Mouse (Mus musculus): ENCODE data around the gene Dnajc6.
A peak's percentile ranks its signal among the peaks of the same experiment; 100 is the strongest.

Gene Dnajc6

DNA sequence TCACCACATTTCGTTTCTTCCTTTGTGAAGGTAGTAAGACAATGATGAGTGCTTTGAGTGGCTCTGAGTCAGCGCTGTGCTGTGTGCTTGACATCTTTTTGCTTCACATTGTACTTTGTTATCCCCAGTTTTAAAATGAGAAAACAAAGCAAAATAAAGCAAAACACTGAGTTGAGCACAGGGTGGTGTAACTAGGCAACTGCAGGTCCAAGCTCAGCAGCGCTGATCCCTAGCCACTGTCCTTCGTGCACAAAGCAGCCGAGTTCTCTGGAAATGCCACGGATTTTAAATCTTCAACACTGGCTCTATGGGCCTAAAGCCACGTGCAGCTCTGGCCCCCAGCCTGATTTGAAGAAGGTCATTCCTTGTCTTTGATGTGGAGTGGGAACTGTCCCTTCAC lies 72.6 kb downstream of the Dnajc6 start:
- DNase-seq (ENCODE audit: low spot score) = no peak

DNA sequence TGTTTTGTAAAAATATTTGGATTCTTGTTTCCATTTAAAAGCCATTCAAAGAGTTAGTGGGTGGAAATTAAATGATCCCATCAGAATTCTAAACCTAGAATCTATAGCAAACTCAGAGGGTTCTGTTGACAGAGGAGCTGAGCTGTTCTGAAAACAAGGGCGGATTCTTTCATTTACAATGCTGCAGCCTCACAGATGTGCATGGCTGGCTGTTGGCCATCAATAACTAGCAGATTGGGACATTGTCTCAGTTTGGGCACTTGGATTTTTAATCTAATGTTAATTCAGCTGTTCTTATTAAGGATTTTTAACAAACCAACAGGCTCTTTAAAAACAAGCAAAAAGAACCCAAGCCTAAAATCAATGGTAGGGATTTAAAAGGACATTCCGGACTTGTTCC lies 75.7 kb downstream of the Dnajc6 start:
- peak; percentile 54 for DNase-seq (ENCODE audit: low spot score)

DNA sequence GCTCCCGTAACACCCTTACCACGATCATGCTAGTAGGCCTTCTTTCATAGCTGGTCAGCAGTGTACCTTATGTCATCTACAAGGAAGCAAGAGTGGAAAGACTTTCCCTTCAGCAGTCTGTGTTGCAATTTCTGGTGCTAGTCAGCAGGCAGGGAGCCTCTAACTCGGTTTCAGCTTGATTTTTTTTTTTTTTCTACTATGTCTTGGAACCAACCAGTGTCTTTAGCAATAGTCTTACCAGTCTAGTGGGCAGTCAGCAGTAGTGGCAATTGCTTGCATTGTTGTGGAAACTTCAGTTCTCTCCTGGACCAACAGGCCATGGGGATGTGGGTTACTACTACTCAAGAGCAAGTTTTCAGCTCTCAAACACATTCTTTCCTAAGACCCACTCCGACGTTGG lies 78.9 kb downstream of the Dnajc6 start:
- no peak for DNase-seq (ENCODE audit: low spot score)

DNA sequence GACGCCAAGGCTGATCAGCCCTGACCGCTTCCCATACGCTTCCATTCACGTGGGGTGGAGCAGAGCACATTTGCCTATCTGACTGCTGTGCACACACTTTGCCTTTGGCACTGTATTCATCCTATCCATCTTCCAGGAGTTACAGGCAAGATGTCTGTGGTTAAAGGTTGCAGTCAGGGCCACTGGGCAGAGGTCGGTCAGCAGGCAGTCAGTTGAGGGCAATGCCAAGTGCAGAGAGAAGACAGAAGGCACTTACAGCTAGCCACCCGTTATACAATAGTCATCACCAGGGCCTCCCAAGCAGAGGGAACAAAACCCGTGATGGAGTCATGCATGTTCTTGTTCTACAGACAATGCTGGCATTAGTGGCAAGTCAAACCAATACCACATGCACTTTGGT lies 82.3 kb downstream of the Dnajc6 start:
- DNase-seq (ENCODE audit: low spot score) = no peak

DNA sequence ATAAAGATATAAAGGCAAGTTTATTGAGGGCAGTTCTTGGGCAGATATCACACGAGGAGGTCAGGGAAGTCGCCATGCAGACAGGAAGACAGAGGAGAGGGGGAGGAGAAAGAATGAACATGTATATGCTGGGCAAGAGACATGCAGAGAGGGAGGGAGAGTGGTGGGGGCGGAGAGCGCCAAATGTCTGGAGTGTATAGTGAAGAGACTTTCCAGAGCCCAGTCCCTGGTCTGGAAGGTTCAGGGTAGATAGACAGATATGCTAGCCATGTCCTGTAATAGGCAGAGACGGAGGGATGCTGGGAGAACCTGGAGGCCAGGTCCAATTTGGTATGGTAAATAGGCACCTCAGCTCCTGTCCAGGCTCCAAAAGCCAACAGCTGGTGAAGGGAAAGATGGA lies 83.1 kb downstream of the Dnajc6 start:
- no peak for DNase-seq (ENCODE audit: low spot score)

DNA sequence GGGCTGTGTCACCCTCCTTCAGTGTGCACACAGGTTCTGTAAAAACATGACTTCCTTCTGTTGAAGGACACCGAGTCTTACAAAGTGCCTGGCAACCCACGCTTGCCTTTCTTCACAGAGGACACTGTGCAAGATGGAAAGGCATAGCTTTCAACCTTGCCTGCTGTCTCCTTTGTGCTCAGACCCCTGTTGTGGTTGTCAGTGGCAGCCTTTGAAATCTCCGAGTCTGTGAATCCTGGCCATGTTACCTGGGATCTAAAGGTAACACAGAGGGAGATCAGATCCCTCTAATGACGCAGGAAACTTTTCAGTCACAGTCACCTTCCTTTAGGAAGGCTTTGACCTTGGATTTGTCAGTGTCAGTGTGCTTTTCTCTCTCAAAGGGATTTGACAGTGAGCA lies 84.7 kb downstream of the Dnajc6 start:
- no peak for DNase-seq (ENCODE audit: low spot score)

DNA sequence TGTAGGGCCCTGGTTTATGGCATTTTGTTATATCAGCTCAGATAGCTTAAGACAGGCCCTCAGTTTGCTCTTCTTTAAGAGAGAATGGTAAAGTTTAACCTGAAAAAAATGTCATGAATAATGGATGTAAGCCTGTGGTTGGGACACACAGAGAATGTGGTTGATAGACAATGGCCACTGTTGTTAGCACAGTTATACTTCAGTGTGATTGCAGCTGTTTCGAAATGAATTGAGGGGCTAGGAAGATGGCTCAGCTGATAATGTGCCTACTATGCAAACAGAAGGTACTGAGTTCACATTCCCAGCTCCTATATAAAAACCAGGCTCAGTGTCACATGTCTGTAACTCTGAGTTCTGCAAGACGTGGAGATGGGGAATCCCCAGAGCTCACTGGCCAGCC lies 86.4 kb downstream of the Dnajc6 start:
- no peak for DNase-seq (ENCODE audit: low spot score)

DNA sequence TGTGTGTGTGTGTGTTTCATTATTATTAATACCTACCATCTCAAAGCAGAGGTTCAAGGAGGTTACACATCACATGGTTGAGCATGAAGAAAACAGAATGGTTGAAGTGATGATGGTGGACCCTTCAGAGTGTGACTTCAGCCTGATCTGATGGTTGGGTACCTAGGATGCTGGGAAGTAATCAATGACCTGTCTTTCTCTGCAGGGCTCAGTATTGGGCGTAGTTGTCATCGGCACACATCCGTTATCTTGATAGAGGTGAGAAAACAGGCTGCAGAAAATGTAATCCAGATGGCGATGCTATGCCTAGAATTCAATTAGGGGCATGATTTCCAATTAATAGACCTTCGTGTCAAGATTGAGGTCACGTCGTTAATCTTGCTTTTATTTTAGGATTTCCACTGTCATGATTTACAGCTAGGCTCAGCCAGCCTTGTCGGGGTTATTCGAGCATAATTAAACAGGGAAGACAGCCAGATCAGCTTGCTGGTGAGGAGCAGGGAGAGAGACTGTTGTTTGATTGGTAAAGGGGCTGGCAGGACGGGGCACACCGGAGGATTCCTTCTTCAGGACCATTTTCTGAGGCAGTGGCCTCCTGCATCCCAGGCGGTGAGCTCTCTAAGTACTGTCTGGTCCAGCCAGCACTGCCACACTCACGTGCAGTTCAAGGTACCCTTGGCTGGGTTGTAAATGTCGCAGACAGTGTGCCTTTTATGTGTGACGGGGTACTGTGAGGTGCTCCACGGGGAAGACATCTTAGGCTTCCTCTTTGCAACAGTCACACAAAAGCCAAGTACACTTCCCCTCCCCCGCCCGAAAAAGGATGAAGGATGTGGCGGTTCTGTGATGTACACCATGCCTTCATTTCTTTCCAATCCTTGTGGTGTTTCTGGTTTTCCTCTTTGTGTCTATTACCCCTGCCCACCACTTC lies 88.3 kb downstream of the Dnajc6 start:
- DNase-seq (ENCODE audit: low spot score) = no peak

DNA sequence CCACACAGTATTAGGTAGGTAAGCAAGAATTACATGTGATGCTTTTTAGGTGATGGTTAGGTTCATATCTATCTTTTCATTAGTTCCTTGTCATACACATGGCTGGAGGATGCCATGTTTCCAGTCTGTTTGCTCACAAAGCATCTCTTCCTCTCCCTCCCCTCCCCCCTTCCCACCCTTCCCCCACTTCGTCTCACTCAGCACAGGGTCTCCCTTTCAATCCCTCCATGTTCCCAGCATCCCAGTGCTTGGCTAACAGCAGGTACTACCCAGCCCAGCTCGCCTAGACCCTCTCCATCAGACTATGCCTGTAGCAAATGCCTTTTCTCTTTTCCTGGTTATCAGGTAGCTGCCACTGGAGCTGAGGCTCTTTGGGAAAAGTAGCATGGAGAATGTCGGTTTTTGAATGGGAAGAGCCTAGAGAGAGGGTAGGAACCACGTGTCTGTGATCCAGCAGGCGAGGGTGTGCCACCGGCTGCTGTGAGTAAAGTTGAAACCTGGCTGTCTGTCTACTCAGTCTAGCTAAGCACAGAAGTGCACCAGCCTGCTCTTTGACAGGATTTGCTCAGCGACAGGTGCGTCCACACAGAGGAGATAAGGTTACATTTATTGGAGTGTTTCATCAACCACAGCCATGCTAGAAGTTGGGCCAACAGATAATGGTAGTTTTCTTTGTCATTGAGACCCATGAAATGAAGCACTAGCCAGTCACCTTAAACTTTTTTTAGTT lies 89.2 kb downstream of the Dnajc6 start:
- DNase-seq (ENCODE audit: low spot score) = no peak

DNA sequence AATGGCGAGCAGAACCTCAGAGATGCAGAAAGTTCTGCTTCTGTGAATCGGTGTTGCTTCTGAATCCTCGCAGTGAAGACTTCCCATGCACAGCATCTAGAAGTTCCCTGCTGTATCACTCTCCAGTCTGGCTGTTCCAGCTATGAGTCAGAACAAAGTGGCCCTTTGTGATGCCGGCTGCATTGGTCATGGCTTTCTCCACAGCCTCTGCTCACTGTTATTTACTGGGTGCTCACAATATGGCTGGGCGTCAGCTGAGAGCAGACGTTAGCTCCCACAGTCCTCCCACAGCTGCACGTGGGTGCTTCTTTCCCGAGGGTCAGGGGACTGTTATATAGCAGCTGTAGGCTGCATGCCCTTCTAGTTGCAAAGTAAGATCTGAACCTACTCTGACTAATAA lies 92.5 kb downstream of the Dnajc6 start:
- peak; percentile 65 for DNase-seq (ENCODE audit: low spot score)

DNA sequence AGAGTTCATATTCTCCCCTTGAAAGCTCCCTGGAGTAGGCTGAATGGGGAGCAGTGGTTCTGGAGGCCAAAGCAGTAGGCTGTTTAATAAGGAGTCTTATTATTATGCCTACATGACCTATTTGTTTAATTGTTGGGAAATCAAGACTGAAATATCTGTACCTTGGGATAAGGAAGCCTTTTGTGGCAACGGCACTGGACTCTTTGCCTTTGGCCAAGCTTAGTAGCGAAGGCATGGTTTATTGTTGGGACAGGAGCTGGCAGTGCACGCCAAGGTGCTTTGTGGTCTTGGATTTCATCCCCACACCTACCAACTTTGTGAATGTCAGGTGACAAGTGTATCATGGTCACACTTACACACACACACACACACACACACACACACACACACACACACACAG lies 93.3 kb downstream of the Dnajc6 start:
- no peak for DNase-seq (ENCODE audit: low spot score)

DNA sequence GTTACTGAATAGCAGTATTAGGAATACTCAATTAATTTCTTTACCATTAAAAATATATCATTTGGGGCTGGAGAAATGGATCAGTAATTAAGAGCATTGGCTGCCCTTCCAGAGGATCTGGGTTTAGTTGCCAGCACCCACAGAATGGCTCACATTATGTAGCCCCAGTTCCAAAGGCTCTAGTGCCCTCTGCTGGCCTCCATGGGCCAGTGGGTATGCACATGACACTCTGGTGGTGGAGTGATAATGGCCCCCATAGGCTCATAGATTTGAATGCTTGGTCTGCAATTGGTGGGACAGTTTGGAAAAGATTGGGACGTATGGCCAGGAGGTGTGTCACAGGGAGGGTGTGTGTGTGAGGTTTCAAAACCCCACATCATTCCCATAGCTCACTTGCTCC lies 95.0 kb downstream of the Dnajc6 start:
- DNase-seq (ENCODE audit: low spot score) = no peak

DNA sequence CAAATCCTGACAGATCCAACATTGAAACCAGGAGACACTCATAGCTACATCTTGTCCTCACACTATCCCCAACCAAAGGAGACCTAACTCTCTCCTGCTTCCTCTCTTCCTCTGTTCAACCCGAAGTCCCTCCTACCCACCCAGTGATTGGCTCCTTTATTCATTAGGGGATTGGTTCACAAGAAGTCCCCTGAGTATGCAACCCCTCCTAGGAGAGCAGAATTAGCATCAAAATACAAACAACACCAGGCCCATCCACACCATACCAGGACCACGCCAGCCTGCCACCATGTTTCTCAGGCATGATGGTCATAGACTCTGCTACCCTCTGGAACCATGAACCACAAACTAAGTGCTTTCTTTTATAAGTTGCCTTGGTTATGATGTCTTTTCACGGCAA lies 96.0 kb downstream of the Dnajc6 start:
- DNase-seq (ENCODE audit: low spot score) = no peak

DNA sequence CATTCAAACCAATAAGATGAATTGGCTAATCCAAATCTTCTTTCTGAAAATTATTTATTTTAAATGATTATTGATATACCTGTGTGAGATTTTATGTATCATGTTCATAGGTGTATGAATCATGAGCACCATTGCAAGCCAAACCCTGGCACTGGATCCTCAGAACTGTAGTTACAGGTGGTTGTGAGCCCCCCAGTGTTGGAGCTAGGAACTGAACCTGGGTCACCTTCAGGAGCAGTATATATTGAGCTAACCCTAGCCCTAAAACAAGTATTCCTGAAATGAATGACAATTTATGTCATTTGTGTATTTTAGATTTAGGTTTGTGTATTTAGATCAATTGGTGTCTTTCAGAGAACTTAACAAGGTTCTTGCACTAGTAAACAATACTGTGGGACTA lies 105.3 kb downstream of the Dnajc6 start:
- DNase-seq (ENCODE audit: low spot score) = no peak

DNA sequence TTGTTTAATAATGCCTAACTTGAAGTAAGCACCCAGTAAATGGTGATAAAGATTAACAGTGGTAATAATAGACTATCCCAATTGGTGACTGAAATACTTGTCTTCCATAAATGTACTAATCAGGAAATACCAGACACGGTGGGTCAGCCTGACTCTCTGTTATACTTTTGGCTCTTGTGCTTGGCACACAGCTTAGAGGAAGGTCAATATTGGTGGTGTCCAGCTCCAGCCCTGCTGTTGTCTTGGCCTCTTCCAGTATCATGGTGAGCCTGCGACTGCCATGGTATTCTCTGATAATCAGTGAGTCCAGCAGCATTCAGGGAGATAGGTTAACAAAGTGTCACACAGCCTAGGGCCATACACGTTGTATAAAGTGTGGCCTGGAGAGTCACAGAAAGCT lies 107.2 kb downstream of the Dnajc6 start:
- no peak for DNase-seq (ENCODE audit: low spot score)

DNA sequence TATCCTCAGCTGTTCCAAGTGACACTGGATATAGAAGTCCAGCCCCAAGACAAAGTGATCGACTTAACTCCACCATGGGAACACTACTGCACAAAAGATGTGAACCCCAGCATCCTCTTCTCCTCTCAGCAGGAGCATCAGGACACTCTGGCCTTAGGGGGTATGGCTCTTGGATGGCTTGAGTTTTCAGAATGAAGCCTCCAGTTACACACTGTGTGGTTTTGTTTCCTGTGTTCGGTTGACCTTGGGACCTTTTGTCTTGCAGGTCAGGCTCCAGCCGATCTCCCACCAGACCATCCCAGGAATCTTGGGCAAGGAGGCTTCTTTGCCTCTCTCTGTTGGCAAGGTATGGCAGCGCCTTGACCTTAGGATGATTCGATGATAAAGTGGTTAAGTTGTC lies 120.1 kb downstream of the Dnajc6 start:
- DNase-seq (ENCODE audit: low spot score) = no peak

DNA sequence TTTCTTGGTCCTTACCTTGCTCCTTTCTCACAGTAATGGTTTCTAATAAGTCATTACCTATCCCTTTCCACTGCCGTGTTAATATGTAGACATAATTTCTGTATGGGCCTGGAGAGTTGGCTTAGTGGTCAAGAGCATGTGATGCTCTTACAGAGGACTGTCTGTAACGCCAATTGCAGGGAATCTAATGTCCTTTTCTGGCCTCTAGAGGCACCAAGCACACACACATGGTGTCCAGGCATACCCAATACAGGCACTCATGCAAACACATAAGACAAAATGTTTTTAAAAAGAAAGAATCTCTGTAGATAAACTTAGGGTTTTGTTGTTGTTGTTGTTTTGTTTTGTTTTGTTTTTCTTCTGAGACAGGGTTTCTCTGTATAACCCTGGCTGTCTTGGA lies 121.3 kb downstream of the Dnajc6 start:
- no peak for DNase-seq (ENCODE audit: low spot score)

DNA sequence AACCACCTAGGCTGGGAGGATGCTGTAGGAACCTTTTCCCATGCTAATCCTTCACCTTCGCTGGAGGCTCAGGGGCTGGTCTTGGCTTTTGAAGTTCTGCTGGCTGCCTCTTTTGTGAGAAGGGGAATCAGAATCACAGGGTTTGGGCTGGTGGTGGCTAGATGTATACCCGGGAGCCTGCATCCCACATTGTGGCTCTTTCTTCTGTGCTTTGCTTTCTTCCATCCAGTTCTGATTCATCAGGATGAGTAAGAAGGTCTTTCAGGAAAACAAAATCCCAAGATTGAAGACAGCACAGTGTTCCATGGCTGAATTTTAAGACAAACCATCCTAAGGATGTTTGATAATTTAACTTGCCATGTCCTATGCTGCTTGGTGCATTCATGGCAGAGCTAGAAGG lies 123.8 kb downstream of the Dnajc6 start:
- DNase-seq (ENCODE audit: low spot score) = no peak

DNA sequence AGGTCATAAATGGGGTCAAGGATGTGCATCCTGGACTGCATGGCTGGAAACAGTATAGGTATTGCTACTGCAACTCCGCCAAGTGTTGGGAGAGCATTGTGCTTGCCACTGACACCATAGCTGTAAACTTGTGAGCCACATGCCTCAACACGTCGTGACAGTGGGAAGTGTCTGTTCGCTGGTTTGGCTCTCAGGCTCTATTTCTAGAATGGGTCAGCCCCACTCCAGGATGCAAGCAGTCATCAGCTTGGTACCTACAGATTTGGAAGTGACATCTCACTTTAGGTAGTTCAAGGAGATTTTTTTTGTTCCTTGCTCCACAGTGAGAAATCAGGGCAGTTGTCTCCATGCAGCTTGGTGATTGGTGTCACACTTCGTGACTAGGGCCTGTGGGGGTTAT lies 124.8 kb downstream of the Dnajc6 start:
- DNase-seq (ENCODE audit: low spot score) = no peak

DNA sequence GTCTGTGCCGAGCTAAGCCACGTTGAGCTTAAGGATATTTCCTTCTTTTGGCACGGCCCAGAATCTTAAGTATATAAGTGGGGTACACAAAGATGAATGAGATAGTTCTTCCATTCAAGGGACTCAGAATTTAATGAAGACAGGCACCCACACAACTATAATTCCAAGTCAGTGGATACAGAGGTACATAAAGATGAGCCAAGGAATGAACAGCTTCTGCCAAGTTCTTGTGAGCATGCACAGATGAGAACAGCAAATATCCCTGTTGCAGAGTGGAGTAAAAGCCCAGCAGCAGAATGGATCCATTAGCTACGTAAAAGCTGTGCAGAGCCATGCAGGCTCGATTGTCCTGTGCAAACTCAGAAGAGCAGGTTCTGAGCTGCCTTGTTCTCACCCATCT lies 128.8 kb downstream of the Dnajc6 start:
- DNase-seq (ENCODE audit: low spot score) = no peak

DNA sequence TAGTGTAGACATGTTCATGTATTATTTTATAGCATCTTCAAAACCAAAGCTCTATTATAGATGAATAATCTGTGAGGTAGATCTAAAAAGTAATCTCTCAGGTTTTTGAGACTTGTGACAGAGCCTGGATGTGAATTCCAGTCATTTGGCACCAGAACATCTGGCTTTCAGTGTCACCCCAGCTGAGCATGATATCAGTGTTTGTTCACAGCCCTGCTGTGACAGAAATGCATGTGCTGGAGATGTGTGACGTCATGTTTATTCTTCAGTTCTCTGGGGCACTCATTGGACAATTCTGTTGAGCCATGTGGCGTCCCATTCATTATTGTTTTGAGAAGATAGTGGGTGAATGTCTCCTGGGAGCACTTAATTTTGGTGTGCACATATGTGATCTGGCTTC lies 139.1 kb downstream of the Dnajc6 start:
- DNase-seq (ENCODE audit: low spot score) = no peak

DNA sequence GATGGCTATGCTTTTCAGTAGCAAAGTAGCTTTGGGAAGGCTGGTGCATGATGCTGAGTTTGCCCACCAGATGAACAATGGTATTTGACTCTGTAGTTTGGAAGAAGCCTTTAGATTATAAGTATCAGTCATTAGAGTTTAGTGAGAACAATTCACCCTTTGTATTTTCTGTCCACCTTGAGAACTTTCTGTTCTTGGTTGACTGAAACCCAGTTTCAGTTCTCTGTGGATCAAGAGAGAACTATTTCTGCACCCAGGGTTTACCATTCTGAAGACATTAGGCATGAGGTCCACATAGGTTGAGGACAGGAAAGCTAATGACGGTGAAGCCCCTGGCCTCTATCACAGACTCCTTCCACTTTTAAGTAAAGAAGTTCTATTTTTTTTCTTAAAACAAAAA lies 141.0 kb downstream of the Dnajc6 start:
- no peak for DNase-seq (ENCODE audit: low spot score)

DNA sequence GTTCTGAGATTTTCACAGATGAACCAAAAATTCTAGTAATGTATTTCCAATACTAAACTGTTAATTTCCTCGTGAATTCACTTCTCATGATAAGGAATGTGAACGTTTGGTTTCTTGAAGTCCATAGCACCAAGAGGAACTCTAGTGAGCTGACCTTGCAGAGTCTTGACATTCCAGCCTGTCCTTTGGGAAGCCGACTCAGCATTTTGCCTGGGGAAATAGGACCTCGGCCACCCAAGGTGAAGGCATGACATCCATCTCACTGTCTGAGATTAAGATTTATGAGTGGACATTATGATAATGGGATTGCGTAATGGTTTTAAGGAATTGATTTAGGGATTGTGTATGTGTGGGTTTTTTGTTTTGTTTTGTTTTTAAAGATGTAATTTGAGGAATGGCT lies 144.2 kb downstream of the Dnajc6 start:
- no peak for DNase-seq (ENCODE audit: low spot score)

DNA sequence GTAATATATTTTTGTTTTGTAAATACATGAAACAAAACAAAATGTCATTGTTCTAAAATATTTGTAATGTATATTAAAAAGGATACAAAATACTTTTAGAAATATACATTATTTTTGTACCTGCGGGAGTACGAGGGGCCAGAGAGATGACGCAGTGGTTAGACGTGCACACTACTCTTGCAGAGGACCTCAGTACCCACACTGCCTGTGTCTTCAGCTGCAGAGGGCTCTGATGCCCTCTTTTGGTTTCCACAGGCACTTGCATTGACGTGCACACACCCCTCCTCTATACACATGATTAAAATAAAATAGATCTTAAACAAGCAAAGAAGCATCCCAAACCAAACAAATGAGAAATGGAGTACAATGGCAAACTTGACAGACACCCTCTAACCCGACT lies 146.3 kb downstream of the Dnajc6 start:
- DNase-seq (ENCODE audit: low spot score) = no peak
